21 mouse cellular contexts compared by ENCODE assay signal in genomic region chr13:101175017-101175689, GRCm38 (mm10).
A peak's percentile ranks its signal among the peaks of the same experiment; 100 is the strongest.
DNase-seq lines count a peak whose midpoint lies in the region; ATAC-seq lines count a peak whose summit lies in the region.
"Had no signal": no experiment of that assay in that cellular context is flagged by ENCODE, and none has a peak within 500 bp of the region (broad histone marks: within the 10 kb centered on the region; RNA-seq: fewer than 3 reads in every experiment).

No protein-coding gene starts in this region.

- 0 out of 2 replicates have a peak, but pooled peaks cover 5% of the 10 kb centered on the region for H3K4me1 ChIP-seq in midbrain, embryonic 14.5 days (ENCODE audit: control insufficient read depth, insufficient read depth, low read length)
- H3K4me1 ChIP-seq in midbrain, embryonic 16.5 days (ENCODE audit: control insufficient read depth, insufficient read depth, low read length), result no peaks in the 10 kb centered on the region; the same call in 1 of the 2 replicates
- H3K4me1 ChIP-seq in forebrain, embryonic 13.5 days, result peaks cover 15% of the 10 kb centered on the region
- H3K4me1 ChIP-seq in forebrain, embryonic 16.5 days (replicated peaks; ENCODE audit: control insufficient read depth, insufficient read depth, low read length), result peaks cover 10% of the 10 kb centered on the region
- H3K4me1 ChIP-seq: heart, embryonic 10.5 days; heart, embryonic 13.5 days; hindbrain, embryonic 12.5 days; hindbrain, embryonic 15.5 days had no signal

- H3K9me3 ChIP-seq in midbrain, embryonic 14.5 days (ENCODE audit: control insufficient read depth, low read length), result no peaks in the 10 kb centered on the region
- H3K9me3 ChIP-seq in midbrain, embryonic 16.5 days (replicated peaks; ENCODE audit: control insufficient read depth, low read length, poor library complexity, severe bottlenecking), result no peaks in the 10 kb centered on the region
- H3K9me3 ChIP-seq in forebrain, embryonic 13.5 days (replicated peaks), result no peaks in the 10 kb centered on the region
- H3K9me3 ChIP-seq in forebrain, embryonic 16.5 days (ENCODE audit: control insufficient read depth, low read length), result no peaks in the 10 kb centered on the region
- H3K9me3 ChIP-seq: heart, embryonic 10.5 days; heart, embryonic 13.5 days; hindbrain, embryonic 12.5 days; hindbrain, embryonic 15.5 days had no signal

- 50% methylated on average over 8 of the region's 8 CpGs for WGBS in midbrain, embryonic 14.5 days
- WGBS in midbrain, embryonic 16.5 days, result 36% methylated on average over 8 of the region's 8 CpGs
- 12% methylated on average over 8 of the region's 8 CpGs for WGBS in forebrain, embryonic 13.5 days
- 9% methylated on average over 8 of the region's 8 CpGs for WGBS in forebrain, embryonic 16.5 days

- peak; percentile 31 for DNase-seq in midbrain, embryonic 14.5 days
- DNase-seq in natural killer cell, adult 2 months (ENCODE audit: low spot score in 2 of 2), result no peak
- DNase-seq in right cerebral cortex, postnatal 36 days (ENCODE audit: low spot score in 2 of 2), result no peak
- no peak for DNase-seq in liver
- DNase-seq: adrenal gland, adult 8-10 months; adrenal gland, postnatal 25 days; cerebellum, adult 18-20 months; cerebellum, adult 9-10 months; gastrocnemius, postnatal 25 days; heart, adult 2 months; heart, postnatal 14 days had no signal

- H3K4me3 ChIP-seq in midbrain, embryonic 14.5 days (replicated peaks; ENCODE audit: low read depth, low read length), result no peak overlapping the region
- no peak overlapping the region for H3K4me3 ChIP-seq in midbrain, embryonic 16.5 days (ENCODE audit: low read depth, low read length)
- H3K4me3 ChIP-seq in forebrain, embryonic 13.5 days, result no peak overlapping the region
- no peak overlapping the region for H3K4me3 ChIP-seq in forebrain, embryonic 16.5 days (replicated peaks; ENCODE audit: low read length)
- H3K4me3 ChIP-seq: heart, adult 2 months; heart, embryonic 10.5 days; heart, embryonic 13.5 days; hindbrain, embryonic 12.5 days; hindbrain, embryonic 15.5 days had no signal

- H3K9ac ChIP-seq in midbrain, embryonic 14.5 days (replicated peaks; ENCODE audit: low read length), result no peak overlapping the region
- no peak overlapping the region for H3K9ac ChIP-seq in midbrain, embryonic 16.5 days (ENCODE audit: low read depth, low read length)
- H3K9ac ChIP-seq in forebrain, embryonic 13.5 days, result no peak overlapping the region
- H3K9ac ChIP-seq in forebrain, embryonic 16.5 days (replicated peaks; ENCODE audit: low read depth, low read length), result no peak overlapping the region
- H3K9ac ChIP-seq: heart, embryonic 13.5 days; hindbrain, embryonic 12.5 days; hindbrain, embryonic 15.5 days had no signal

- no peak overlapping the region for H3K27ac ChIP-seq in midbrain, embryonic 14.5 days (replicated peaks; ENCODE audit: low read depth, low read length)
- H3K27ac ChIP-seq in midbrain, embryonic 16.5 days (ENCODE audit: low read length), result no peak overlapping the region
- H3K27ac ChIP-seq in forebrain, embryonic 13.5 days, result no peak overlapping the region
- no peak overlapping the region for H3K27ac ChIP-seq in forebrain, embryonic 16.5 days (ENCODE audit: low read length)
- H3K27ac ChIP-seq: heart, adult 2 months; heart, embryonic 10.5 days; heart, embryonic 13.5 days; hindbrain, embryonic 12.5 days; hindbrain, embryonic 15.5 days had no signal

- H3K36me3 ChIP-seq in midbrain, embryonic 14.5 days (ENCODE audit: control insufficient read depth, insufficient read depth, low read length), result no peaks in the 10 kb centered on the region
- no peaks in the 10 kb centered on the region for H3K36me3 ChIP-seq in midbrain, embryonic 16.5 days (ENCODE audit: control insufficient read depth, insufficient read depth, low read length)
- no peaks in the 10 kb centered on the region for H3K36me3 ChIP-seq in forebrain, embryonic 13.5 days (ENCODE audit: poor library complexity, severe bottlenecking)
- no peaks in the 10 kb centered on the region for H3K36me3 ChIP-seq in forebrain, embryonic 16.5 days (ENCODE audit: control insufficient read depth, insufficient read depth)
- H3K36me3 ChIP-seq: heart, embryonic 10.5 days; heart, embryonic 13.5 days; hindbrain, embryonic 12.5 days; hindbrain, embryonic 15.5 days had no signal

- no peaks in the 10 kb centered on the region for H3K27me3 ChIP-seq in midbrain, embryonic 14.5 days (ENCODE audit: control insufficient read depth, insufficient read depth, low read length)
- no peaks in the 10 kb centered on the region for H3K27me3 ChIP-seq in midbrain, embryonic 16.5 days (ENCODE audit: control insufficient read depth, insufficient read depth, low read depth, low read length)
- H3K27me3 ChIP-seq in forebrain, embryonic 13.5 days, result peaks cover 29% of the 10 kb centered on the region
- H3K27me3 ChIP-seq in forebrain, embryonic 16.5 days (replicated peaks; ENCODE audit: control insufficient read depth, insufficient read depth, low read length), result no peaks in the 10 kb centered on the region
- H3K27me3 ChIP-seq: heart, embryonic 13.5 days; hindbrain, embryonic 12.5 days; hindbrain, embryonic 15.5 days had no signal

- H3K4me2 ChIP-seq in midbrain, embryonic 14.5 days (ENCODE audit: low read length), result no peak overlapping the region
- no peak overlapping the region for H3K4me2 ChIP-seq in midbrain, embryonic 16.5 days (ENCODE audit: low read length)
- H3K4me2 ChIP-seq in forebrain, embryonic 13.5 days, result peak overlapping the region; percentile 26
- H3K4me2 ChIP-seq in forebrain, embryonic 16.5 days (ENCODE audit: low read length), result no peak overlapping the region
- H3K4me2 ChIP-seq: heart, embryonic 13.5 days; hindbrain, embryonic 12.5 days; hindbrain, embryonic 15.5 days had no signal

- ATAC-seq in midbrain, embryonic 14.5 days (ENCODE audit: low FRiP score, low TSS enrichment), result no peak
- ATAC-seq in midbrain, embryonic 16.5 days, result no peak
- ATAC-seq in forebrain, embryonic 13.5 days, result peak; percentile 79; the same call in 1 of the 2 replicates
- peak; percentile 65 for ATAC-seq in forebrain, embryonic 16.5 days
- ATAC-seq: activated CD4-positive, CD25-positive, alpha-beta regulatory T cell, adult 4 months; CD4-positive, CD25-positive, alpha-beta regulatory T cell, adult 4 months; intestine, postnatal 0 days had no signal

Comparison
In these comparisons a context has a peak if more than half of its experiments do, and no peak if none do; other contexts are left out.
1. ATAC-seq: peak in forebrain, embryonic 13.5 days (single experiment) and forebrain, embryonic 16.5 days (single experiment); none in midbrain, embryonic 14.5 days (single experiment) and midbrain, embryonic 16.5 days (single experiment).